Mouse (Mus musculus) cerebellum, adult 18-20 months (tissue): Measurements from ENCODE around the gene Rpl3l.
"Not testable (repeated sequence)": the region's sequence is repeated elsewhere in the genome, so short reads cannot be mapped to it uniquely, and the experiment has no call there.

ENCODE experiments used
- DNase-seq, 2 experiments: peaks; one replicate each; pipeline ENCODE4 v3.0.0; 2021

Rpl3l gene

GRCm38 (mm10) chr17:24727618-24728017, at the start of gene Rpl3l:
Gene Rpl3l, plus strand, starts transcription at chr17:24727820.
- DNase-seq, result no peak

GRCm38 (mm10) chr17:24686514-24686913, 41.1 kb upstream of the Rpl3l start:
- DNase-seq, result peak in 1 of 2 experiments; percentile 38

- DNase-seq, result peak; percentile 53 to 54
Measured at GRCm38 (mm10) chr17:24687146-24687595, 40.4 kb upstream of the Rpl3l start.

- DNase-seq, result no peak
Measured at GRCm38 (mm10) chr17:24687599-24687998, 40.0 kb upstream of the Rpl3l start.

GRCm38 (mm10) chr17:24689251-24690081, 38.2 kb upstream of the Rpl3l start, which contains the start of gene Syngr3:
Gene Syngr3, minus strand, starts transcription at chr17:24689955.
- DNase-seq, result peak; percentile 53 to 76

- no peak for DNase-seq
Measured at GRCm38 (mm10) chr17:24692385-24692784, 35.2 kb upstream of the Rpl3l start.

- DNase-seq, result no peak
Measured at GRCm38 (mm10) chr17:24695326-24696010, 32.2 kb upstream of the Rpl3l start.

- DNase-seq, result peak; percentile 89 to 91
Measured at GRCm38 (mm10) chr17:24696011-24696697, 31.5 kb upstream of the Rpl3l start, which contains the start of the genes Gfer and Noxo1. Gene Gfer, minus strand, starts transcription at chr17:24696156. Gene Noxo1, plus strand, starts transcription at chr17:24696234.

- no peak for DNase-seq
Measured at GRCm38 (mm10) chr17:24697985-24698384, 29.6 kb upstream of the Rpl3l start.

- no peak for DNase-seq
Measured at GRCm38 (mm10) chr17:24698715-24699114, 28.9 kb upstream of the Rpl3l start.

- DNase-seq, result no peak
Measured at GRCm38 (mm10) chr17:24699473-24699872, 28.1 kb upstream of the Rpl3l start.

GRCm38 (mm10) chr17:24701251-24701650, 26.4 kb upstream of the Rpl3l start:
- DNase-seq, result no peak

GRCm38 (mm10) chr17:24705821-24706220, 21.8 kb upstream of the Rpl3l start:
- DNase-seq, result peak in 1 of 2 experiments; percentile 3

- peak; percentile 92 to 96 for DNase-seq
Measured at GRCm38 (mm10) chr17:24706982-24707800, 20.4 kb upstream of the Rpl3l start, which contains the start of gene Tbl3. Gene Tbl3, minus strand, starts transcription at chr17:24707660.

GRCm38 (mm10) chr17:24707801-24708425, 19.7 kb upstream of the Rpl3l start:
- no peak for DNase-seq

- no peak for DNase-seq
Measured at GRCm38 (mm10) chr17:24708646-24709045, 19.0 kb upstream of the Rpl3l start.

GRCm38 (mm10) chr17:24715556-24715955, 12.1 kb upstream of the Rpl3l start:
- no peak for DNase-seq

- no peak for DNase-seq
Measured at GRCm38 (mm10) chr17:24716166-24716682, 11.4 kb upstream of the Rpl3l start.

GRCm38 (mm10) chr17:24717943-24718342, 9.7 kb upstream of the Rpl3l start, which contains the start of the genes Rnf151 and Rps2:
Gene Rnf151, minus strand, starts transcription at chr17:24718063.
Gene Rps2, plus strand, starts transcription at chr17:24718116.
- no peak for DNase-seq

GRCm38 (mm10) chr17:24718938-24719337, 8.7 kb upstream of the Rpl3l start:
- DNase-seq, result not testable (repeated sequence)
